Mouse (Mus musculus) c-Kit-positive CD71-negative TER-119-negative erythroid progenitor cells, embryonic 14.5 days (primary cell): Measurements from ENCODE around the gene Dcdc2a.

Experiments
- DNase-seq: peaks from one replicate; pipeline ENCODE4 v3.0.0-alpha.2; 2013; ENCODE audit warnings: low read depth

Dcdc2a gene

DNA sequence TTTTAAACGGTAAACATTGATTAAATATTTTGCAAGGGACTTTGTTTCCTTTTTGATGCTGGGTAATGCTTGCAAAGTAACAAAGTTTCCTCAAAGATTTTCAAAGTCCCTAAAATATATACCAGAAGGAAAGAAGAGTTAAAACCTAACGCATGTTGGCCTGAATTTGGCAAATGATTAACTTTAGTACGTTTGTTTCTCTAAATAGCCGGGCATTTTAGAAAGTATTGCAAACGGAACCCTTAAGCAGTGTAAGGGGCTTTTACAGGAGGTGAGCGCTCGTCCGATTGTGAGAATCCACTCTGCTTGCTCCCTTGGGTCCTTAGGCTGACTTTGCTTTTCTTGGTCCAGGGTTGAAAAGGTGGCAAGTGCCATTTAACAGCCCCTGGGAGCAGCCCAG is 41.5 kb downstream of the Dcdc2a start:
- no peak for DNase-seq

GRCm38 (mm10) chr13:25098578-25098977 is 42.8 kb downstream of the Dcdc2a start:
- DNase-seq, result no peak

GRCm38 (mm10) chr13:25099508-25099907 is 43.7 kb downstream of the Dcdc2a start:
- no peak for DNase-seq

DNA sequence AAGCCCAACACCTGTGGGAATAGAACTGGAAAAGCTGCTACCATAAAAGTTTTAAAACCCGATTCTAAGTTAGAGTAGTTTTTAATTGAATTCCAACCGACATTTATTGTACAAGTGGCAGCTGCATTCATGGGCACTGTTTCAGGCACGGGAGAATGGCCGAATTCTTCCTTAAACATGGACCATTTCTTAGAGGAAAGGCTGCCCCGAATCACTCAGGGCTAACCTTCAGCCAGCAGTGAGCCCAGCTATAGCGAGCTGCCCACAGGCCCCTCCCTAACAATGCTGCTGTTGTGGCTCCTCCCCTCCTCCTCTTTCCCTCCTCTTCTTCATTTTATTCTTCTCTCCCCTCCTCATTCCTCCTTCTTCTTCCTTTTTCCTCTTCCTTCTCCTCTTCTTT is 44.8 kb downstream of the Dcdc2a start:
- no peak for DNase-seq

DNA sequence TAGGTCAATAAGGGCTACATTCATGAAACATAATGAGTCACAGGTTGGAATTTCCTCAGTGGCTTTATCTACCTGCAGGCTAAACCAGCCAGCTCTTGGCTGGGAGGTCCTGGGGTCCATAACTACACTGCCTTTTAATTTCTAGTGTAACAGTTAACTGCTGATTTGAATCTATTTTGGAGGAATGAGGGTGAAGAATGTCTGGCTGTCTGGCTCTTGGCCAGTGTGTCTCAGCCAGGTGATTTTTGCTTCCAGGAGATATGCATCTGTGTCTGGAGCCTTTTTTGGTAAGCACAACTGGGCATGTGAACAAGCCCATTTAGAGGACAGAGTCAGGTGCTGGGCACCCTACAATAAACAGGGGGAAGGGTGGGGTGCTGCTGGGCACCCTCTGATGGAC is 49.9 kb downstream of the Dcdc2a start:
- no peak for DNase-seq

DNA sequence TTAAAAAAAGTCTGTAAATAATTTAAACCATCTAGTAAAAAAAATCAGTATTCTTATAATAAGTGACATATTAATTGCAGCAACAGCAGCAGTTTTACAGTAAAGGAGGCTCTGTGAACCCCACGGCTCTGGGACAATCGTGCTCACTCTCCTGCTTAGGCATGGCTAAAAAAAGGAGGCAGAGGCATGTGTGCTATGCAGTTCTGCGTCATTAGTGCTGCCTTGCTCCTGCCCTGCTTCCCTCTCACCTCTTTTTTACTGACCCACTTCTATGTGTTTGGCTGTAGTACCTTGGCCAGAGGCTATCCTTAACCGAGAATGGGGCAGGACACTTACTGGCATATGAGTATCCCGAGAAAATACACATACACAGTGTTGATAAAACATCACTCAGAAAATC is 50.9 kb downstream of the Dcdc2a start:
- no peak for DNase-seq

GRCm38 (mm10) chr13:25108353-25108752 is 52.5 kb downstream of the Dcdc2a start:
- no peak for DNase-seq

- DNase-seq, result no peak
These were observed 54.8 kb downstream of the Dcdc2a start for GRCm38 (mm10) chr13:25110592-25111095.

GRCm38 (mm10) chr13:25115429-25115881 is 59.7 kb downstream of the Dcdc2a start:
- DNase-seq, result no peak

GRCm38 (mm10) chr13:25115971-25116370 is 60.2 kb downstream of the Dcdc2a start:
- DNase-seq, result peak; percentile 25

DNA sequence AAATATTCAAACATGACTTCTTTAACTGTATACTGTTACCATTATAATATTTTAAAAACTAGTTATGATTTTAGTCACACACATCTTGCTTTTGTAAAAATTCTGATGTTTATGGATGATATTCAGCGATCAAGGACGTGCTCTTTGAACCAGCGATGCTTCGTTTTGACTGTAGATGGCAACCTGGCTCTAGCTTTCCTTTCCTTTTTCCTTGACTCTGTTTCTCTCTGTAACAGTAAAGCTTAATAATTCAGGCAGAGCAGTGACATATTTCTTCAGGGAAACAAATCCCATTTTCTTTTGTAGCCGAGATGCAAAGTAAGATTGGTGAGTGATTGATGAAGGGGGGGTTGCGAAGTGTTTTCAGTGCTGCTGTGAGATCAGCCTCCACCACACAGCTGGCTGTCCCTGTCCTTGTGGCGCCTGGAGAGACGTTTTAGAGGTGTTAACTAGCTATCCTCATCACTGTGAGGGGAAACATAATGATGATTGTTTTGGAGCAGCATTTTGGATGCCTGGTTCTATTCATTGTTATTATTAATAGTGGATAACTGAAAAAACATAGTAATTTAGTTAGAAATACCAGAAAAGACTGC is 67.0 kb downstream of the Dcdc2a start:
- no peak for DNase-seq

DNA sequence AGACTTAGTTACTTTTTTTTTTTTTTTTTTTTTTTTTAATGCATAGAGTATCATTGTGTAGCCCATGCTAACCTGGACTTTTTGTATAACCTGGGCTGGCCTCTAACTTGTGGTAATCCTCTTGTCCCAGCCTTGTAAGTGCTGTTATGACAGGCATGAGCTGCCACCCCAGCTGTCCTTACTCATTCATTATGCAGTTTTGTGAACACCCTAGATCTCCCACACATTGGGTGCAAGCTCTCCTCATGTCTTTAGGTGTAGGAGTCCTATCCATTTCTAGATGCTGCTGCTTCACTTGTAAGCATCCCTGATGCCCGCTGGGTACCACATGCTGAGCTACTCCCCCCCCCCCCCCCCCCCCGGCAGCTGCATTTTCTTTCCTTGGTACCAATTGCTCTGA is 71.4 kb downstream of the Dcdc2a start:
- DNase-seq, result no peak

DNA sequence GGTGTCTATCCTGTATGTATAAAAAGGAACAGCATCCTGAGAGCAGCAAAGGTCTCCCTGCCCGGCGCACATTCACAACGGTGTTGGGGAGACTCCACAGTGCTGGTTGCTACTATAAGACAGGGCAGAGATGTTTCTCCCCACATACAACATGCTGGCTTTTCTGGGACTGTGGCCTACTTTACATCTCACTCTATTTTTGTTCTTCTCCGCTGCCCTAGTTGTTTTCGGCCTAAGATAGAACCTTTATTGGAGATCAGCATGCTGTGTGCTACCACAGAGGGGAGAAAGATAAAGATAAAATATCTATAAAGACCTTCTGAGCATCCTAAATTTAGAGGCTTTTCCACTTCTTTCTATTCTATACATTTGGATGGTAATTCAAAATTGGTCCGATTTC is 72.0 kb downstream of the Dcdc2a start:
- no peak for DNase-seq

GRCm38 (mm10) chr13:25128766-25129165 is 73.0 kb downstream of the Dcdc2a start:
- no peak for DNase-seq

GRCm38 (mm10) chr13:25143066-25143465 is 87.3 kb downstream of the Dcdc2a start:
- no peak for DNase-seq

DNA sequence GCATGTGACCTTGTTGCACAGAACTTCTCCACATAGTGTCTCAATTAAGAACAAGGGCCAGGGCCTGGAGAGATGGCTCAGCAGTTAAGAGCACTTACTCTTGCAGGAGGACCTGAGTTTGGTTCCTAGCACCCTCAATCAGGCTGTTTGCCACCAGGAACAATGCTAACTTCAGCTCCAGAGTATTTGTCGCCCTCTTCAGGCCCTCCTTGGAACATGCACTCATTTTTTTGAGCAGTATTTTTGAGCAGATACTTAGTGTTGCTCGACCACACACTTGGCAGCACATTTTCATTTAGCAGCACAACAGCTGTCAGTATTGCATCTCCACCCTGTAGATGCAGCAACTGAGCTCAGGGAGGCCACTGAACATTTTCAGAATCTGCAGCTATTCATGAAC is 88.3 kb downstream of the Dcdc2a start:
- DNase-seq, result no peak

GRCm38 (mm10) chr13:25146232-25146631 is 90.4 kb downstream of the Dcdc2a start:
- no peak for DNase-seq

GRCm38 (mm10) chr13:25150154-25150781 is 94.5 kb downstream of the Dcdc2a start:
- DNase-seq, result no peak

DNA sequence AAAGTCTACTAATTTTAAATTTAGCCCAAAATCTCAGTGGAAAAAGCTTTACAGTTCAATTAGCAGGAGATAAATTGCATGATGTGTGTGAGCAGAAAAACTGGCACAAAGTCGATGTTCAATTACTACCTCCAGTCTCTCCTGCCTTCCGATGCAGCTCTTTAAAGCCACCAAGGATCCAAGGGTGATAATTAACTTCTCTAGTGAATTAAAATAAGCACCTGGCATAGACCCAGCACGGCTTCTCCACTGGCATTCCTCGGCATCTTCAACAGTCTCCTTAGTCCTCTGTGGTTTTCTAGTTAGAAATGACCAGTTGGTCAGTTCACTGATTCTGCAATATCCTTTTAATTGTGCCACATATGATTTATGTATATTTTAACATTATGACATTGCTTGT is 95.1 kb downstream of the Dcdc2a start:
- no peak for DNase-seq

DNA sequence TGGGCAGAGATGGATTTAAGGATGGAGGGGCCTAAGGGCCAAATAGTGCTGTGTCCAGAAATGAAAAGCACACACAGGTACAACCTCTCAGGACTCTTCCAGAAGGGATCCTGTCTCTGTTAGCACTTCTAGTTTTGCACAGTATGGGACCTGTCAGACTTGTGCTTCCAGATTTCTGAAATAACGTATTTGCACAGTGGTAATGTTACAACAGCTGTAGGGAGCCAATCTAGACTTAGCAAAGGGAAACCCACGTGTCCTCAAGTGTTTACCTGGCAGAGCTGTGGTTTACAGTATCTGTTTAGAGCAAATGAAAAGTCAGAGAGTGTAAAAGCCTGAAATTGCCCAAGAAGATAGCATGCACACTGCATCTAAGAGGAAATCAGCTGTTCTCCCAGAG is 104.1 kb downstream of the Dcdc2a start:
- no peak for DNase-seq

- no peak for DNase-seq
These were observed 105.0 kb downstream of the Dcdc2a start for GRCm38 (mm10) chr13:25160804-25161203.

- no peak for DNase-seq
These were observed 106.8 kb downstream of the Dcdc2a start for GRCm38 (mm10) chr13:25162594-25162993.

DNA sequence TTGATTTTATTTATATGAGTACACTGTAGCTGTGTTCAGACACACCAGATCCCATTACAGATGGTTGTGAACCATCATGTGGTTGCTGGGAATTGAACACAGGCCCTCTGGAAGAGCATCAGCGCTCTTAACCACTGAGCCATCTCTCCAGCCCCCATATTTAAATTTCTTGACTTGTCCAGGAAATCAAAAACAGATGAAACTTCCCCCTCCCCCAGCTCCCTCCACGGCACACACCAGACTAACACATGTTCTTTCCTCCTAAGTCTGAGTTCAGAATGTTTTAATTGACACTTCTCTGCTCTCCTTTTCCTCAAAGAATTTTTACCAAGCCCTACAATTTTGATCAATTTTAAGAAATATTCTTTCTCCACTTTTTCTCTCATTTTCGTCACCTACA is 113.1 kb downstream of the Dcdc2a start:
- no peak for DNase-seq

- no peak for DNase-seq
These were observed 122.0 kb downstream of the Dcdc2a start for GRCm38 (mm10) chr13:25177835-25178234.
